Mouse (Mus musculus) cerebellum, postnatal 14 days (tissue): Measurements from ENCODE around the gene Ypel2.

Experiments used
- DNase-seq, 2 experiments: peaks; one replicate each; pipeline ENCODE4 v3.0.0; 2021; ENCODE audit warnings: mixed read lengths in 2 of 2

Gene Ypel2

GRCm38 (mm10) chr11:86892996-86893670, 100.4 kb downstream of the Ypel2 start:
- DNase-seq: no peak
